Mouse (Mus musculus) right cerebral cortex, postnatal 14 days (tissue): Measurements from ENCODE around the gene Ripor2.
A peak's percentile ranks its signal among the peaks of the same experiment; 100 is the strongest.

Experiments
- DNase-seq: peaks from one replicate; pipeline ENCODE4 v3.0.0; 2022

The Ripor2 gene

DNA sequence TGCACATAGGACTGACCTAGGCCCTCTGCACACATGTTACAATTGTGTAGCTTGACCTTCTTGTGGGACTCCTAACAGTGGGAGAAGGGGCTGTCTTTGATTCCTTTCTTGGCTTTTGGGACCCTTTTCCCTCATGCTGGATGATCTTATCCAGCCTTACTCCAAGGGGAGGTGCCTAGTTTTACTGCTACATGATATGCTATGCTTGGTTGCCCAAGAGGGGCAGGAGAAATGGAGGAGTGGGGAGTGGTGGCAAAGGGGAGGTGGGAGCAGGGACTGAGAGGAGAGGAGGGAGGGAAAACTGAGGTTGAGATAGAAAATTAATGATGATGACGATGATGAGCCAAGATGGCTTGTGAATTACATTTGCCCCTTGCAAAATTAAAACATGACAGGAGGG lies 37.7 kb downstream of the Ripor2 start:
- DNase-seq, result no peak

GRCm38 (mm10) chr13:24620439-24620838 lies 38.5 kb downstream of the Ripor2 start:
- DNase-seq, result no peak

DNA sequence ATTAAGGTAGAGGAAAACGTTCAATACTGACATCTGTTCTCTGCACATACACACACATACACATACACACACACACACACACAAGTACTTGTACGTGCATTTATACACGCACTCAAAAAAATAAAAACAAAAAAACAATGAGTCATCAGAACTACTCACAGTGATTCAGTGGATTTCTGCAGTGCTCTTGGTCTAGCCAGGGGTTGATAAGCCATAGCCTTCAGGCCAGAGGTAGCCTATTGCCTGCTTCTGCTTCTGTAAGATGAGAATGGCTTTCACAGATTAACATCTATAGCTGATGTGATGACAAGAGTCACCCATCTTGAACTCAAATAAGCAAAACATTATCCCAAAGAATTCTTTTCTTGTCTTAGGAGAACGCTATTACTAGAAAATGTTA lies 41.6 kb downstream of the Ripor2 start:
- DNase-seq, result no peak

- DNase-seq, result no peak
Measured at GRCm38 (mm10) chr13:24625071-24625470, 43.1 kb downstream of the Ripor2 start.

- no peak for DNase-seq
Measured at GRCm38 (mm10) chr13:24626698-24627436, 44.9 kb downstream of the Ripor2 start.

DNA sequence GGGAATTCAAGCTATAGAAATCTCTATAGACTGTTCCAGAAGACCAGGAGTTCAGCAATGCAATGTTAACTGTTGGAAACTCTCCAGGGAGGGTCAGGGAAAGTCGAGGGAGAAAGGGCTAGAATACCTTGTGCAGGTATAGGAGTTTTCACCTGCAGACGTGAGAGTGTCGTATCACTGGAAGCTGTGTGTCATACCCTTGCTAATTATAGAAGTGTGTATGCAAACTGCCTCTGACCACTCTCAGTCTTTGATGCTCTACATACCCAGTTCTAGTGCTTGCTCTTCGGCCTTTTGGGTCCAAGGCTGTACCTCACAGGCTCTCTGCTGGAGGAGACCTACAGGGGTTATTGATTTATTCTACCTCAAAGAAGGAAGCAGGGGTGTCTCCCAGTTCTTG lies 46.2 kb downstream of the Ripor2 start:
- no peak for DNase-seq

DNA sequence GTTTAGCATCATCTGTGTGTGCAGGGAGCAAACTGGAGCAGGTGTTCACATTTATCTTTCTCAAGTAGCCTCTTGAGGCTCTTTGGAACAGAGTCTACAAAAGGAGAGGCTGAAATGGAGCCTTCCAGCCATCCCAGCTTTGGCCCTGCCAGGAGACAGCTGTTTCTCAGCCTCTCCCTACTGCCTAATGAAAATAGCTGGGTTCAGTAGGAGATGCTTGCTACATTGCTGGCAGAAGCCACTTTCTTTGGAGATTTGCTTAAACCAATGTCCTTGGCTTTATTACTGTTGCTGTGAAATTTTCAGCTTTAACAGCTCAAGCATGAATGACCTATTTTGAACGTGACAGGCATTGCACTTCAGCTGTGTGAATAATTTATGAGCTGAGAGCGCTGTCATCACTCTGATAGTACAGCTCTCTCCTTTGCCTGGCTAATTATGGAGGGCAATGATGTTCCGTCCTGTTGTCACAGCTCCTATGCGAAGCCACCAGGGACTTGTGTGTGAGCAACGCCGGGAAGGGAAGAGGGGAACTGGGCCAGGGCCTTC lies 47.2 kb downstream of the Ripor2 start:
- no peak for DNase-seq

GRCm38 (mm10) chr13:24630364-24630763 lies 48.4 kb downstream of the Ripor2 start:
- no peak for DNase-seq

DNA sequence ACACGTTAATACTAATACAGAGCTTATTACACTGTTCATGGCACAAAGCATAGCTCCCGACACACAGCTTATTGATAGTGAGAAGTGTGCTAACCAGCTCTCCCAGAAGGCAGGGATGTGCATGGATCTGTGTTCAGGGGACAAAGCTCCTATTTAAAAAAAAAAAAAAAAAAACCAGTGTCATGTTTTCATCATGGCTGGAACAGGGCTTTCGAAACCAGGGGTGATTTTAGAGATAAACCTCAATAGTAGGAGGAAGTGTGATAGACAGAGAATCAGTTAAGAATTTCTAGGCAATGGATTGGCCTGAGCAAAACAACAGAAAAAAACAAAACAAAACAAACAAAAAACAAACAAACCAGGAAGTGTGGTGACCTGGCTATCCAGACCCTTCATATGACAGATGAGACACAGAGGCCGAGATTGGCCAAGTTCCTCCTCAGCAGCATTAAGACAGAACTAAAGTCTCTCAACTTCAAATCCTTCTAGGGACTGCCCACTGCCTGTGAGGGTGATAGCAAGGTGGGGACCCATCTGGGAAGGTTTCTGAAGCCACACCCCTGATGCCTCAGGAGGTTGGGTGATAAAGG lies 51.1 kb downstream of the Ripor2 start:
- no peak for DNase-seq

GRCm38 (mm10) chr13:24634346-24635120 lies 52.5 kb downstream of the Ripor2 start:
- DNase-seq, result no peak

- peak; percentile 63 for DNase-seq
Measured at GRCm38 (mm10) chr13:24638371-24639214, 56.6 kb downstream of the Ripor2 start.

DNA sequence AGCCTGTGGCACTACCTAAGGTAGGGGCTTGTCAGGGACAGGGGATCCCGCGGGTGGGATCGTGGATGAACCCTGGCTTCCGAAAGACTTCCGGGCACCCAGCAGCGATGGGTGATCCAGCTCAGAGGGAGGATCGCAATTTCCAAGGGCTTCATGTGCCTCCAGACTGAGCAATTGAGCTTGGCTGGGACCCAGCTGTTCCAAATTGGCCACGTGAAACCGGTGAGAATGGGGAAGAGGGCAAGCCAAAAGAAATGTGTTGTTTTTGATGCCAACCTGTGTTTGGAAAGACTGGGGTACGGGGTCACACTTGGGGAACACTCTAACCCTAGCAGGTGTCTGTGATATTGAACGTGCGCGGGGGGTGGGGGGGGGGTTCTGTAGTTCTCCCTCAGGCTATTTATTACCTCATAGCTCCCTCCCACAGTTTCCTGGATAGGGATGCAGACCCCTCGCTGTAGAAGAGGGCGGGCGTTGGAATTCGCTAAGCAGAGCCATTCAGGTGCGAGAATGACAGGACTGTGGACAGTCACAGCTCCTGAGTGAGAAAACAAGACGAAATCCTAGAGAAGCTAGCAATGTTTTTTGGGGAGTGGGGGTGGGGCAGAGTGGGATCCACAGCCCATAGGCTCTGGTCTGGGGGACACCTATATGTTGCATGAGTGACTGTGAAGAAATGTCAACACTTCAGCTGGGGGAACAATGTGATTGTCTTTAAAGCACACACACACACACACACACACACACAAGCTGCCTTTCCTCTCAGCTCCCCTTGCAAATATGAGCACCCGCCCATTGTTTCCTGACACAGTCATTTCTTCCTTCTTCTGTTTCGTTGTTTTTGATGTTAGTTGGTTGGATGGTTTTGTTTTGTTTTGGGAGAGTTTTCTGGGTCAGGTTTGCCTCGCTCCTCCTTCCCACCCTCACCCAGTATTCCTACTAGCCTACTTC lies 57.5 kb downstream of the Ripor2 start:
- DNase-seq, result peak; percentile 44

GRCm38 (mm10) chr13:24640166-24640560 lies 58.2 kb downstream of the Ripor2 start:
- no peak for DNase-seq

DNA sequence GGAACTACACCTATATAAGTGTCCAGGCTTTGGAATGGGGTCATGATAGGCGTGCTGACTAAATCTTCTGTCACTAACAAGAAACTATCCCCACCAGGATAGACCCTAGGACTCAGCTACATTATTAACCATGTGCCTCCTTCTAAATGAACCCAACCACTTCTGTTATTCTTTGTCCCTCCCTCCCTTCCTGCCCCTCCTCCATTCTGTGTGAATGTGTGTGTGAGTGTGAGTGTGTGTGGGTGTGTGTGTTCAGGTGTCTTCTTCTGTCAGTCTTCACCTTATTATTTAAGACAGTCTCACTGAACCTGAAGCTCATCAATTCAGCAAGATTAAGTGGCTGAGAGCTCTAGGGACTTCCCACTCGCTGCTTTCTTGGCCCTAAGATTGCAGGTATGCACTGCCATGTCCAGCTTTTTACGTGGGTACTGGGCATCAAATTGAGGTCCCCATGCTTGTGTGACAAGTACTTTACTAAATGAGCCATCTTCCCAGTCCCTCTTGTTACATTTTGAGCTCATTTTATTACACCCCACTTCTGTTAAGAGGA lies 58.9 kb downstream of the Ripor2 start:
- DNase-seq, result no peak

- no peak for DNase-seq
Measured at GRCm38 (mm10) chr13:24641491-24642430, 59.8 kb downstream of the Ripor2 start.

GRCm38 (mm10) chr13:24645146-24645545 lies 63.2 kb downstream of the Ripor2 start:
- no peak for DNase-seq

DNA sequence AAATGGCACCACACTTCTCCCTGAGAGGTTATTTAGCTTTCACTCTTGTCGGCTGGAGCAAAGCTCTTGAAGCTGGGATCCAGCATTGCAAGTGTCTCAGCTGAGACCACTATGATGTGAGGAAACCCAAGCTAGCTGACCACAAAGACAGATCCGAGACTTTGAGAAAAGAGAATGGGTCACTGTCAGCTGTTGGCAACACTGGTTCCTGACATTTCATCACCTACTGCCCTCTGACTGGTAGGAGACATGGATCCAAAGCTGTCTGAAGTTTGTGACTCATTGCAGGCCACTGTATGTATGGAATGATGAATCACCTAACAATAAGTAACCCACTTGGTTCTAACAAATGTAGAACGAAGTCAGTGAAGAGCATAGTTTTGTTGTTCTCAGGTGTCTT lies 64.3 kb downstream of the Ripor2 start:
- no peak for DNase-seq

- DNase-seq, result no peak
Measured at GRCm38 (mm10) chr13:24647444-24647843, 65.5 kb downstream of the Ripor2 start.

GRCm38 (mm10) chr13:24648027-24648426 lies 66.0 kb downstream of the Ripor2 start:
- no peak for DNase-seq

- DNase-seq, result no peak
Measured at GRCm38 (mm10) chr13:24648668-24649067, 66.7 kb downstream of the Ripor2 start.
